Mouse (Mus musculus) MEL (cell line): ENCODE data around the gene Hspb1.

Experiments
- BHLHE40 ChIP-seq: IDR thresholded peaks from 2 replicates; pipeline ENCODE4 v1.6.1; 2012; ENCODE audit warnings: low read depth, mild to moderate bottlenecking, inconsistent platforms, low read length, improper control_type of control experiment, borderline replicate concordance
- CTCF ChIP-seq, 3 experiments: IDR thresholded peaks in 2 of 3; conservative IDR thresholded peaks in 1 of 3; 2 replicates each; pipeline ENCODE4 v1.5.1; 2011 to 2012; ENCODE audit warnings: low read length in 3 of 3, low read depth in 2 of 3, mild to moderate bottlenecking in 2 of 3, improper control_type of control experiment in 1 of 3, inconsistent platforms in 1 of 3, mixed read lengths in 1 of 3, moderate library complexity in 1 of 3; ENCODE audit not compliant: control insufficient read depth in 1 of 3, insufficient read depth in 1 of 3, poor library complexity in 1 of 3, severe bottlenecking in 1 of 3
- HCFC1 ChIP-seq: IDR thresholded peaks from 2 replicates; pipeline ENCODE4 v1.6.1; 2012; ENCODE audit warnings: low read depth, mild to moderate bottlenecking, inconsistent platforms, low read length, improper control_type of control experiment, moderate library complexity
- MXI1 ChIP-seq: IDR thresholded peaks from 2 replicates; pipeline ENCODE4 v1.6.1; 2011; ENCODE audit warnings: mild to moderate bottlenecking, low read depth, low read length, improper control_type of control experiment
- POLR2A ChIP-seq, 2 experiments: IDR thresholded peaks; 2 replicates each; pipeline ENCODE4 v1.6.1; 2011 to 2012; ENCODE audit warnings: low read length in 2 of 2, mild to moderate bottlenecking in 2 of 2, control low read depth in 1 of 2, improper control_type of control experiment in 1 of 2, low read depth in 1 of 2, moderate library complexity in 1 of 2; ENCODE audit not compliant: control insufficient read depth in 1 of 2, insufficient read depth in 1 of 2, poor library complexity in 1 of 2

DNA sequence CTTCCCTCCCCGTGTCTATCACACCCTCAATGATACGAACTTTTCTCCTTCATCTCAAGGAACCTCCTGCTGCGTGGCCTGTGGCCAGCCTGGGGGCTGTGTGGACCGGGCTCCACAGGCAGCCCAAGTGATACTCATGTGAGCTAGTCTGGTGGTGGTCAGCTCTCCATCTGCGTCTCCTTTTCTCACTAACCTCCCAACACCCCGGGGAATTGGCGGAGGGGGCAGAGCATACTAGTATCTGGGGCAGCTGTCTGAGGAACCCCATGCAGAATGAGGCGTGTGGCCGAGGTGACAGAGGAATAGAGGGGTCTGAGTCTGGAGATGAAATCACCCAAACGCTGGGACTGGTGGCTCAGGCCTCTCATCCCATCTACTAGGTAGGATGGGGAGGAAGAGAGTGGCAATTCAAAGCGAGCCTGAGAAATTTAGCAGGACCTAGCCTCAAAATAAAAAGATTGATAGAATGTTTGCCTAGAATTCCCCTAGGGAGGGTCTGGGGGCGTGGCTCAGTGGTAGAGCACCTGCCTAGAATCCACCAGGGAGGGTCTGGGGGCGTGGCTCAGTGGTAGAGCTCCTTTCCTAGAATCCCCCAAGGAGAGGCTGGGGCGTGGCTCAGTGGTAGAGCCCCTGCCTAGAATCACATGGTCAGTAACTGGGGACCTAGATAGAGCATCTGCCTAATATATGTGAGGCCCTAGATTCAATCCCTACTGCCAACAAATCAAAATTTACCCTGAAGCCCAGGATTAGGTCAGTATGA is 17.9 kb upstream of the Hspb1 start:
- TF ChIP-seq BHLHE40 (no peak), POLR2A (IDR thresholded peaks at IDR 0.05; ENCODE audit: control insufficient read depth in 1 of 2, insufficient read depth in 1 of 2, low read depth in 1 of 2, low read length in 2 of 2, poor library complexity in 1 of 2) (no peak), MXI1 (no peak), CTCF (IDR thresholded peaks at IDR 0.05 in 2 of 3, conservative IDR thresholded peaks at IDR 0.05 in 1 of 3; ENCODE audit: control insufficient read depth in 1 of 3, insufficient read depth in 1 of 3, low read depth in 2 of 3, low read length in 3 of 3, poor library complexity in 1 of 3, severe bottlenecking in 1 of 3) (no peak), HCFC1 (no peak)
